Mouse (Mus musculus) c-Kit-positive CD71-positive TER-119-positive erythroid progenitor cells, embryonic 14.5 days (primary cell): Measurements from ENCODE around the gene Fgfr2.

ENCODE experiments used
- DNase-seq: peaks from one replicate; pipeline ENCODE4 v3.0.0-alpha.2; 2013; ENCODE audit warnings: low spot score

Fgfr2 gene

DNA sequence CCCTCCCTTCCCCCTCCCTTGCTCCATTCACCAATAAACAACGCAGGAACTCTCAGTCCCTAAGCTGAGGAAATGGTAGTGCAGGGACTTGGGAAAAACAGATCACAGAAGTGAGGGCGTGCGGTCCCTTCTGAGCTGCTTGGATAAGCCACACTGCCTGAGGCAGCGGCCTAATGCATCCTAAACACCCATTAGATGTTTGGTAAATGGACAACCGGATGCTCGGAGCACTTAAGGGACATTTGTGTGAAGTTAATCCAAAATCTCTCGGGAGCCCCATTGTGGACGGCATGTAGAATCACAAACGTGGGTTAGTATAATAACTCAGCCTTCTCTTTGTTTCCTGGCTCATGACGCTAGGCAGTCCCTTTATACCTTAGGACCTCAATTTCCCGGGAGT, 791.0 kb downstream of the Fgfr2 start:
- DNase-seq: no peak

DNA sequence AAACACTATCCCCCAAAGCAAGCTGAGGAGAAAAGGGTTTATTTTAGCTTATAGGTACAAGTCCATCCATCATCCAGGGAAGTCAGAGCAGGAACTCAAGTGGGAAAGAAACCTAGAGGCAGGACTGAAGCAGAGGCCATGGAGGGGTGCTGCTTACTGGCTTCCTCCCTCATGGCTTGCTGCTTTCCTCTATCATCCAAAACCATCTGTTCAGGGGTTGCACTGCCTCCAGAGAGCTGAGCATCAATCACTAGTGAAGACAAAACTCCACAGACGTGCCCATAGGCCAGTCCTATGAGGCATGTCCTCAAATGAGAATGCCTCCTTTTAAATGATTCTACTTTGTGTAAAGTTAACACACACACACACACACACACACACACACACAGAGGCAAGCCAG, 793.0 kb downstream of the Fgfr2 start:
- DNase-seq: no peak

DNA sequence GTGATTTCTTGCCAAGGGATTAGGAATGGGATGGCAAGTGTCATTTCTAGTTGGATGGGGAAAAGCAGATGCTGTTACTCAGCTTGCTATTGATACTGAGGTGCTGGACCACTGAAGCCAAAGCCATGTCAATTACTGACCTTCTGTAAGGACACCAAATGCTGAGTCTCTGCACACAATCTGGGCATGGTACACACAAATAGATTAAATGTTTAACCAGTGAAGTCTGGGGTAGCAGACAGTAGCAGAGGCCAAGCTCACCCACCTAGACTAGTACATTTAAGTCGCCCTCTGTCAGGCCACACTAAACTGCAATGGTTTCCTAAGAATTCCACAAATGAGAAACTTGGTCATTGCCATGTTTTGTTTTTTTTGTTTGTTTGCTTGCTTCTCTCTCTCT, 794.5 kb downstream of the Fgfr2 start:
- DNase-seq: no peak

DNA sequence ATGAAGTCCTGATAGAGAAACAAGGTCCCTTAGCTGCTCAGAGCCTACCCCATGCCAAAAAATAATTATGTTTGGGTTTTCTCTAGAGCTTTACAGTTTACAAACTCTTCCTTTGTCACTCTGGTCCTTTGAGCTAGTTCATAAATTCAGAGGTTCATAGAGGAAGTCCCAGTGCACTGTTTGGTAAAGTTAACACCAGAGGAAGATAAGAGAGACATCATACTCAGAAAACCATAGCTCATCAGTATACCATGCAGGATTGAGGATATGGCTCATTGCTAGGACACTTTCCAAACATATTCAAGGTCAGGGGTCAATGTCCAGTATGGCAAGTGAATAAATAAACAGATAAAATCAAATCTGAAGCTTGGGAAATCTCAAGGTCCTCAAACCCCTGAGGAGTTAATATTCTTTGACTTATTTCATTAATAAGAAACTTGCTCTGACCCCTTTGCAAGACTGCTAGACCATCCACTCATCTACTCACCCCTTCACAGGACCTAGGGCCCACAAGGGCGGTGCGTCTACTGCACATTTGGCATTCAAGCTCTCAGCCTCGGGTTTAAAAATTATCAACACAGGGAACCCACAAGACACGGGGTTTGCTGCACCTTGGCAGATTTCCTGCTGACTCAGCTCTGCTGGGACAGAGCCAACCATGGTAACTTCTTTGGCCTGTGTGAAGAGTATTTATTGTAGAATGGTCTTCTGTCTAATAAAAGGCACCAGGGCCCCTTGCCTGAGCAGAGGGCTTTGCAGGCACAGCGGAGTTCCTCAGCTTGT, 797.4 kb downstream of the Fgfr2 start:
- DNase-seq: no peak

DNA sequence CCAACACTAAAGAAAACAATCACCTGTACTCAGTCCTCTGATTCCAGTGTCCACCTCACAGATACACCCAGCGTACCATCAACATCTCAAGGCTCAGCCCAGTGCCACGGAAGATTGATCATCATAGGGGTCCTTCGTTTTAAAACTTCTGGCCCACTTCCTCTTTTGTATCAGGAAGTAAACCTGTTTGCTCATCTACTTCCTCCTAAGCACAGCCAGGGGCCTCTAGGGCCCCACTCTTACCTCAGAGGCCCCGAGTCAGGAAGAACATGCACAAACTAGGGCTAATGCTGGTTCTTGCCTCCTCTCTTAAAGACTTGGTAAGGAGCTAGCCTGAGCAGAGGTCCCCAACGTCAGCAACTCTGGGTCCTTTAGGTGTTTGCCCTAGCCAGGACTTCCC, 799.7 kb downstream of the Fgfr2 start:
- no peak for DNase-seq

DNA sequence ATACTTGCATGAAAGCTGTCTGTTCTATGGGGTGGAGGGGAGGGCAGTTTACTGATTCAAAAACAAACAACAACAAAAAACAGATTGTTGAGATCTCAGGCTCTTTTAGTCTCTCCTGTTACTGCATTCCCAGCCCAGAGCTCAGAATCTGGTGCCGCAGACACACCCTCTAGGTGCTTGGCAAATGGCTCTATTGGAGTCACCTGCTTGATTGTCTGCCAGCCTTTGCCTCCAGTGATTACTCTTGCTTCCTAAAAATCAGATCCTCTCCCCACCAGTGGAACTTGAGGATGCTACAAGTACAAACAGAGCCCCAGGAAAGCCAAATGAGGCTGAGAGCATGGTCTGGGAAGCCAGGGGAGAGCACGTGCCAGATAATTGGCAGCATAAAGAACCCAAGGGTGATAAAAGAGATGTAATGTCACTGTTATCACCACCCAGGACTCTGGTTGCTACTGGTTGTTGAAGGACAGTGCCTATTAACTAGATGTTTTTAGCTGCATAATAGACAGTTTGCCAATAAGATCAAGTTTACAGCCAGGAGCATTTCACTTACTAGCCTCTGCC, 801.7 kb downstream of the Fgfr2 start:
- DNase-seq: no peak

DNA sequence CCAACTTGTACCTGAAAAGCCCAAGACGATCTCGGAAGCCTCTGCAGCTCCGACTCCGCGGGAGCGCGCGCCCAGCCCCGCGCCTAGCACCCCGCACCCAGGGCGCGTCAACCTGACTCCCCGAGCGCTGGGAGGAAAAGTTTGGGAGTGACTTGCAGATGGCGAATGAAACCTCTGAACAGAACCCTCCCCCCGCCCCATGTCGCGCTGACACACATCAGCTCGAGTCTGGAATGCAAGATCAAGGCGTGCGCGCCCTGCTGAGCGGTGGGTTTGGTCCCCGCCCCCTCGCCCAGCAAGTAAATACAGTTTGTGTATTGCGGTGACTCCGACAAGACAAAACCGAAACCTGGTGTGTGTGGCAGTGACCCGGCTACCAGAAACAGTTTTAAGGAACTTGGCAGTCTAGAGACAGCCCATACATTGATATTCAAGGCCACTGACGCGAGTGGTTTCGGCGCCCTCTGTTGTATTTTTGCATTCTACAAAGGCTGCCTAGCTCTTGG, 806.1 kb downstream of the Fgfr2 start, which contains the start of gene Chst15:
TSS of gene Chst15 (minus strand) at position 193 of the 506 bp plus-strand sequence.
- DNase-seq: peak; percentile 11

DNA sequence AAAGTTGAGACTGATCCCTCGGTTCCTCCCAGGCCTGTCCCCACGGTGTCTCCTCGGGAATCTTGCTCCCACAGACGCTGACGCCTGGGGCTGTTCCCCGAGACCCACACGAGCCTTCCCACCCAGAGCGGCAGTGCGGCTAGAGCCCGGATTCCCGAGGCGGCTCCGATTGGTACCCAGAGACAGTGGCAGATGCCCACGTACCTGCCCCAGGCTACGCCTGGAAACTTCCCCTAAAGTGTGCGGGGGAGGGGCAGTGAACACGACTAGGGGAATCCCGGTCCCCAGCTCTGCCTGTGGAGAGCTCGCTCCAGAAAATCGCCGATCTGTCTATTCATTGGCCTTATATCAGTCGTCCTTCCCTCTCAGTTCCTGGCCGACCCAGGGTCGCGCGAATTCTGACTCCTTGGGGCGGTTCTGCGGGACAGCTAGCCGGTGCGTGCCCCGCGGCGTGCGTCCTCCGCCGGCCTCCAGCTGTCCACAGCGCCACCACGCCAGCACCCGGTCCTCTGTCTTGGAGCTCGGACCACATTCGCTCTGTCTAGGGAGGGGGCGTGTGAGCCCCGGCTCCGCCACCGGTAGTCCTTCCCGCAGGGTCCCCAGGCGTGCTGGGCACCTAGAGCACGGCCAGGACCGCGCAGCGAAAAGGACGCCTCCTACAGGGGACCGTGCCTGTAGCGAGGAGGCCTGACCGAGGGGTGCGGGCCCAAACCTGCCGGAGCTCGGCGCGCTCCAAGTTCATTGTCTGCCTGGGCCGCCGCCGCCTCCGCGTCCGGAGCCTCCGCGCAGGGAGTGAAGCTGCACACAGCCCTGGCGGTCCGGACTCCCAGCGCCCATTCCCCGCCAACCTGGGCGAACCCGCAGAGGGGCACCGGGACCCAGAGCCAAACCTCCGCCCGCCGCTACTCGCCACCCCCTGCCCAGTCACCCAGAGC, 806.8 kb downstream of the Fgfr2 start:
- DNase-seq: peak; percentile 25

DNA sequence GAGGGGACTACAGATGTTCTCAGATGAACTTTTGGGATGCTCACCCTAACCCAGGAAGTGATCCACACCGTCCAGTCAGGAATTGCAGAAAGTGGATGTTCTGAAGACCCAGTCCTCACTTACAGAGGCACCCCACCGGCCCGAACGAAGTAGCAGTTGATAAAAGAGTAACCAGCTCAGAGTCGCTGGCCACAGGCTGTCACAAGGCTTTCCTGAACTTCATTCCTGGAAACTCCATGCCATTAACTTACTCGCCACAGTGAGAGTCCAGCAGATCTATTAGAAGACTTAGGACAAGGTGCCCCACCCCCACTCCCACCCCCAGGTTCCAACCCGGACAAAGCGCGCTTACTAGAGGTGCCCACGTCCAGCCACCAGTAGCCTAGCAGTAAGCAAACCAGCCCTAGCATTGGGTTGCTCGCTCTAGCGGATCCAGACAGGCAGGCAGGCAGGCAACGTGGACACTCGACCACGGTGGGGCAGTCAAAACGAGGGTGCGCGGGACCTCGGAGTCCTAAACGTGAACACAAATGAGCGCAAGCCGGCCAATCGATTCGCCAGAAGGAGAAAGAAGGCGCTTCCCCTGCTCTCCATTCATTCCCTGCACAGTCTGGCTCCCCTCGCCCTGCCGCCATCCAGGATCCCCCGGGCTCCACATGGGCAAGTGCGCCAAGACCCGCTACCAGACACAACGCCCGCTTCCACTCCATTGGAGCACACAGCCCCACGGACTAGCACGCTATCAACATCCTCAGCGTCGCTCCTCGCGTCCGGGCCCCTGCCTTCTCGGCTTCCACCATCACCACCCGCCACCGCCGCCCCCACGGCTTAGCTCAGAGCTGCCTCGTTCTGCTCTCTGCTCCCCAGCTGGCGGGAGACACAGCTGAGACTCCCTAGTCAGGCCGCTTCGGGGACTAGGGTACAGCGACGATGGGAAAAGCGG, 807.7 kb downstream of the Fgfr2 start:
- peak; percentile 12 for DNase-seq

DNA sequence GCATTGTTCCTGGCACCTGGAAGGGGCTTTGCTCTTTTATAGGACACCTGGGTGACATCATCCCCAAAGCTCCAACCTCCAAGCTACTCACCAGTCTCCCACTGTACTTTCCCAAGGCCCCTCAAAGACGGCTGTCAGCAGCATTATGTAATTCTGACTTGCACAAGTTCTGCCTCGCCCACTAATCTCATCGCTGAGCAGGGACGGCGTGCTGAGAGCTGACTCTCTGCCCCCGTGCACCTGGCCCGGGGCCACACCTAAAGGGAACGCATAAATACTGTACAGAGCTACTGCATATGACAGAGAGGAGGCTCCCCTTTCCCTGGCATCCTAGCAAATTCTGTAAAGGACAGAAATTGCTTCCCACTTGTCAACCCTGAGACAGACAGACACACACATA, 810.8 kb downstream of the Fgfr2 start:
- DNase-seq: no peak

DNA sequence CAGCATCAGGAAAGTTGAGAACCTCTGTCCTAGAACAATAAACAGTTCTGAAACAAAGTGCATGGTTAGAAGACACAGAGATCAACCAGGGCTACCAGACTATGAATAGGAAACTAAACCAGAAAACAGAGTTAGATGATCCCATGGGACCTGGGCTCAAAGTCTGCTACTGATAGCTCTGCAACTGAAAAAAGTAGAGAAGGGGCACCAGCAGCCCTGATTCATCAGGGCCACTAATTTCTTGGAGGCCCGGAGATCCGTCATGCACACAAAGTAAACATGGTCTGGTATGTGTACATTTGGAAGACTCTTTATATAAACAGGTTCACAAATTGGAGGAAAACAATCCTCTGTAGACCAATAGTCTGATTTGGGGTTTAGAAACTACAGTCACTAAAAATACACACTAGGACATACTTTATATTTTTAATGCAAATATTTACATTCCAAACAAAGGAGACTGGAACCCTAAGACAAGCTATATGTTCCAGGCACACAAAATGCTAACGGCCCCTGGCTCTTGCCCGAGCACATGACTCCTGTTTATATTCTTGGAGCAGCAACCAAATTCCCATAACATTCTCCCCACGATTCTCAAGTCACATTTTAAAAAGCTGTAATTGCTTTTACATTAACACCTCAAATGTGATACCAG, 814.5 kb downstream of the Fgfr2 start:
- DNase-seq: no peak

DNA sequence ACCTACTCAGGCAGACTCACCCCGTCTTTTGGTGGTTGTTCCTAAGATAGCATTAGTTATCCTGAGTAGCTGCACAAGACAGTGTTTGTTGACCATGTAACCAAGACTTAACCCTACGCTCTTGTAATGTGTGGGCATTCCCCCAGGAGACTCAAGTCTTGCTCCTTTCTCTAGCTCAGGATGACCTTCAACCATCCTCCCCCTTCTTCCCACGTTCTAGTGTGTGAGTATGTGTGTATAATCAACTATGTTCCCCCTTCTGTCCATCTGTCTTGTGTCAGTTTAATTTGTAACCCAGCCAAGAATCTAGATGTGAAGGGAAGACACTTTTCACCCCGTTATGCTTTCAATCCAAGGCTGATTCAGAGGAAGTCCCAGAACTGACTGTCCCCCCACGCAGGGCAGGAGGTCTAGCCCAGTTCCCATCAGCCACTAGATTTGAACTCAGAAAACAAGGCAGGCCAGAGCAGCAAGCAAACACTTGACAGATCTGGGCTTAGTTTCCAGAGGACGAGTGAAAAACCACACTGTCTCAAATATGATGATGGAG, 815.4 kb downstream of the Fgfr2 start:
- no peak for DNase-seq

DNA sequence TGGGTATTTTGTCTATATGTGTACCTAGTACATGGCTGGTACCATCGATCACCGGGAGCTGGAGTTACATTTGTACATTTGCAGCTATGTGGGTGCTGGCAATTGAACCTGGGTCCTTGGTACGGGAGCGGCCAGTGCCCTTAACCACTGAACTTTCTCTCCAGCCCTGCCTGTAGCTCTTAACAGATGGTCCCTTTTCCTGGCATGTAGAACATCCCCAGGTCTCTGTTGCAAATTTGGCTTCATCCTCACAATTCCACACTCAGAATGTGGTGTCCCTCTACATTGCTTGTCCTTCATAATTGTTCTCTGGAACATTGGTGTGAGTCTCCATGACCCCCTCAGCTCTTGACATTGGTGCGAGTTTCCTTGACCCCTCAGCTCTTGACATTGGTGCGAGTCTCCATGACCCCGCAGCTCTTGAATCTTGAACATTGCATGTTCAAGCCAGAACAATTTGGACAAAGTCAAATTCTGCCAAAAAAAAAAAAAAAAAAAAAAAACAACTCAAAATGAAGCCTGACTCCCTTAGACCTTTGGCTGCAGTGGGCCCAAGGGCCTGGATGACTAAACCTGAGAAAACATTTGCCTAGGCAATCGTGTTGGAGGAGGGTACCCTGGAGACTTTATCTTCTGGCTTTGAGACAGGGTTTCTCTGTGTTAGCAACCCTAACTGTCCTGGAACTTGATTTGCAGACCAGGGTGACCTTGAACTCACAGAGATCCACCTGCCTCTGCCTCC, 816.3 kb downstream of the Fgfr2 start:
- no peak for DNase-seq

DNA sequence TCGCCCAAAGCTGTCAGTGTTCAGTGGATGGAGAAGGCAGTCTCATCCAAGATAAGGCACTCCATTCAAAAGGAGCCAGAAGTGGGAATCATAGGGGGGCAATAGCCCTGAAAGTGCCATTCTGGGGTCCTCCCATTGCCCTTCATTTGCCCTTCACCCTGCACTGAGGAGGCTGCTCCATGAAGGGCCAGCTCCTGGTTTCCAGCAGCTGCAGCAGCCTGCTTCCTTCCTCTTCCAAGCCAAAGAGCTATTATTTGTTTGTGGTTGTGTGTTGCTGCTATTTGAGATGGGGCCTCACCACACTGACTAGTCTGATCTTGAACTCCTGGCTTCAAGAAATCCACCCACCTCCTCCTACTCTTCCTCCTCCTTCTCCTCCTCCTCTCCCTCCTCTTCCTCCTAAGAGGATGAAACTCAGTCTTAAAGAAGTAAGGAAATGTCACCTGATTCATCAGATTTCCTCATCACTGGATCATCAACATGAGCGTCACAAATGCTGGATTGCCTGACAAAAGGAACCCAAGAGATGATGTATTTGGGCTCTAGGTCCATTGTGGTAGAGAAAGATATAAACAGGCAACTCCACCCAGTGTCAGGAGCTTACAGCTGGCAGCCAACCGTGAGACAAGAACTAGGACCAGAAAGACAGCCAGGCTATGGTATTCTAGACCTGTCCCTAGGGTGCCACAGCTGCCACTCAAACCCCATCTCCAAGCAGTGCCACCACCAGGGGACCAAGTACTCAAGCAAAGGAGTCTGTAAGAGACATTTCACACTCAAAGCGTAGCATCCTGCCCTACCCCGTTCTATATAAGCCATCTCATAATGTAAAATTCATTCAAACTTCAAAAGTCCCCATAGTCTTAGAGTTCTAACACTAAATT, 817.4 kb downstream of the Fgfr2 start:
- DNase-seq: no peak

DNA sequence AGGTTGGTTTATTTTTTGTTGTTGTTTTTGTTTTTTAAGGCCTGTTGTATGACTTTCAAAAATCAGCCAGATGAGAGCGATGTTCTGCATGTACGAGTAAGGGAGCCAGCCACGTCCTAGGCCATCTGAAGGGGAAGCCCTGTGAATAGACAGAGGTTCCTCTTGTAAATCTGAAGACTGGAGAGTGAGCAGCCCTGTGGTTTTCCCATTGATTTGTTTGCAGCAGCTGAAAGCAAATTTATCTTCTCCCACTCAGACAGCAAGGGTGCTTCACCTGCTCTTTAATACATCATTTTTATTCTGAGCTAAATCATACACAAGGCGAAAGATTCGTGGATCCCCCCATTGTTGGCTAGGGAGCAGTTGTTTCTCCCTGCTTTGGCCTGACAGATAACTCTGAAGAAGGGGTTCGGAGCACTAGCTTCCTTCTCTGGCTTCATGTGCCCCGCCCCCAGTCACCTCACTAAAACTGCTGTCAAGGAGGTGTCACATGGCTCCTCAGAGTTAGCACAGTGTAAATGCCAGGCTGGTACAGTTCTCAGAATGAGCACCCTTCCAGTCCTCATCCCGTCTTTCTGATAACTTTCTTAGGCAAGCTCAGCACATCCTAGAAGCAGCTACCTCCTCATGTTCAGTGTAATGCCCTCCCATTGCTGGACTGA, 818.6 kb downstream of the Fgfr2 start:
- DNase-seq: no peak

DNA sequence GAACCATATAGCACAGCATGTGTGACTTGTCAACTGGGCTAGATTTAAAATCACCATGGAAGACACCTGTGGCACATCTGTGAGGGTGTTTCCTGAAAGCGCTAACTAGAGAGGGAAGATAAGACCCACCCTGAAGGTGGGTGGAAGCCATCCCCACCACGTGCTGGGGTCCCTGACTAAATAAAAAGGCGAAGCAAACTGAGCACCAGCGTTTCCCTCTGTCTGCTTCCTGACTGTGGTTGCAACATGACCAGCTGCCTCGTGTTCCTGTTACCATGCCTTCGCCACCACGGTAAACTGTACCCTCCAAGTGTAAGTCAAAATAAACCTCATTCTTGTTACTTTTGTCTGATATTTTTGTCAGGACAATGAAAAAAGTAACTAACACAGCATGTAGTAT, 819.2 kb downstream of the Fgfr2 start:
- DNase-seq: no peak

DNA sequence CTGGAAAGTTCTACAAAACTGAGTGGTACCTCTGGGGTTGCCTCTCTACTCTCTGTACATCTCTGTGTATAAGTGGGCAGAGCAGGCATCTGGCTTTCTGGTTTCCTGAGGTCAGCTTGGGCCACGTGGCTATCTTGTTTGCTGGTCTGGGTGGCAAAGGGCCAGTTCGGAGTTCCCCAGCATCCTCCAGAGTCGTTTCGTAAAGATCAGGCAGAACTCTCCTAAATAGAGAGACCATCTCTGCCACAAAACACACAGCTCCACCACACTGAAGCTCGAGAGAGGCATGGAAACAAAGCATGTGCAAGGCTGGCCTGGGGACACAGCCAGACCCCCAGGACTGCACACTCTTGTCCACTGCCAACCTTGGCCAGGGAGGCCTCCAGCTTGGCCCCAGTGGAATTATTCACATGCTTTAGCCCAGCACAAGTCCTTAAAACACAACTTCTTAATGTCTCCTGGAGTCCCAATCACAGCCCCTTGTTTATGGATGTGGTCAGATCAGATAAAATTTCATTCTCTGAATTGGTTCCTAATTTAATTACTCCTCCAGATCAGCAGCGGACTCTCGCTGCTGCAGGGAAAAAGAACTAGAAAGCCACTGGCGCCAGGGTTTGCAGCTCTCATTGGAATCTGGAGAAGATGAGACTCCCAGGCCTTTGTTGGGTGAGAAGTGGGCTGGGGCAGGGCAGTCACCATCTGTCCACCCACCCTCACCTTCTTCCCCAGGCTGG, 820.5 kb downstream of the Fgfr2 start:
- DNase-seq: no peak
